Mouse (Mus musculus) embryonic facial prominence, embryonic 15.5 days (tissue): ENCODE results near the gene Actr5. TPM values are rescaled to one million over a fixed set of nuclear protein-coding genes. Genes with fewer than 3 reads are reported as not detected.

Experiments
- ATAC-seq: fragments of 200-750 bp; cut with Nextera tagmentation; 2 replicates; pipeline ENCODE4 v1.8.0; 2017; ENCODE audit warnings: low read depth, moderate TSS enrichment; ENCODE audit not compliant: insufficient number of reproducible peaks, low FRiP score, low TSS enrichment
- H3K27ac ChIP-seq: fragments of 300-500 bp; sonication (generic); replicated peaks from 2 replicates; pipeline ENCODE4 v1.5.1; 2015; ENCODE audit warnings: mild to moderate bottlenecking, inconsistent platforms
- H3K27me3 ChIP-seq: fragments of 300-500 bp; sonication (generic); 2 replicates; pipeline ENCODE4 v1.6.1; 2015; ENCODE audit warnings: inconsistent platforms
- H3K36me3 ChIP-seq: fragments of 300-500 bp; sonication (generic); 2 replicates; pipeline ENCODE4 v1.6.1; 2015; ENCODE audit warnings: mild to moderate bottlenecking, inconsistent platforms
- H3K4me1 ChIP-seq: fragments of 300-500 bp; sonication (generic); 2 replicates; pipeline ENCODE4 v1.6.1; 2015; ENCODE audit warnings: inconsistent platforms
- H3K4me2 ChIP-seq: fragments of 300-500 bp; sonication (generic); replicated peaks from 2 replicates; pipeline ENCODE4 v1.6.1; 2015; ENCODE audit warnings: mild to moderate bottlenecking, inconsistent platforms
- H3K4me3 ChIP-seq: fragments of 300-500 bp; sonication (generic); replicated peaks from 2 replicates; pipeline ENCODE4 v1.5.1; 2015; ENCODE audit warnings: mild to moderate bottlenecking, inconsistent platforms
- H3K9ac ChIP-seq: fragments of 300-500 bp; sonication (generic); 2 replicates; pipeline ENCODE4 v1.6.1; 2015; ENCODE audit warnings: inconsistent platforms
- H3K9me3 ChIP-seq: fragments of 300-500 bp; sonication (generic); replicated peaks from 2 replicates; pipeline ENCODE4 v1.6.1; 2016; ENCODE audit warnings: inconsistent platforms
- WGBS: fragments of 180-500 bp; shearing (Covaris S2); methylation state at CpG from one replicate; pipeline ENCODE4 v1.1.7; 2015; 5-methylcytosine and 5-hydroxymethylcytosine counted together
- polyA plus RNA-seq: library from polyadenylated mRNA; unstranded; fragments of >200 nt; fragmentation: Nextera tagmentation; extraction: Ambion mirVana; gene quantifications from 2 replicates; pipeline ENCODE4 v1.2.1, GENCODE M21; 2015

The Actr5 gene
- polyA plus RNA-seq, 1 experiment from 2014 or later, result 12.0 TPM

DNA sequence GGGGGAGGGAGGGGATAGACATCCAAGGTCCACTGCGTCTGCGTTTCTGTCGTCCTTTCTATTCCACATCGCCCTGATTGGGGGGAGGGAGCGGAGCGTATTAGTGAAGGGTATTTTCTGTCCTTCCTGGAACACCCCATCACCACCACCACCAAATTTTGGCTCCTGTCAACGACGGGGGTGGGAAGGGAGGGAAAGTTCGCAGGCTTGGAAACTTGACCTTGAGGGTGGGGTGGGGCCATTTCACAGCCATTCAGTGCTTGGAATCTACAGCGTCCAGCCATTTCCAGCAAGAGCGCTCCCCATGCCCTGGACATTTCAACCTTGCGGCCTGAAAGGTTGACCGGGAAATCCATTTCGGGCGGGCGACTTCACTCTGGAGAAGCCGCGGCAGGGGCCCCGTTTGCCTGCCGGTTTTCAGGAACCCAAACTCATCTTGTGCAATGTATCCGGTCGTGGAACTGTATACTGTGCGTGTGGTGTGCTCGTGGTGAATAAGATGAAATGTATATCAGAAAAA lies 9.5 kb upstream of the Actr5 start:
- WGBS, result under 1% methylated on average over 24 of the region's 24 CpGs
- ATAC-seq, result no peak
- Histone ChIP-seq H3K4me3 (peak overlapping the region; percentile 9; the same call in 1 of the 2 replicates), H3K4me1 (peaks cover 36% of the 10 kb centered on the region), H3K9me3 (no peaks in the 10 kb centered on the region), H3K4me2 (peak overlapping the region; percentile 9; the same call in 1 of the 2 replicates), H3K36me3 (no peaks in the 10 kb centered on the region), H3K9ac (no peak overlapping the region), H3K27ac (no peak overlapping the region), H3K27me3 (peaks cover 100% of the 10 kb centered on the region)

DNA sequence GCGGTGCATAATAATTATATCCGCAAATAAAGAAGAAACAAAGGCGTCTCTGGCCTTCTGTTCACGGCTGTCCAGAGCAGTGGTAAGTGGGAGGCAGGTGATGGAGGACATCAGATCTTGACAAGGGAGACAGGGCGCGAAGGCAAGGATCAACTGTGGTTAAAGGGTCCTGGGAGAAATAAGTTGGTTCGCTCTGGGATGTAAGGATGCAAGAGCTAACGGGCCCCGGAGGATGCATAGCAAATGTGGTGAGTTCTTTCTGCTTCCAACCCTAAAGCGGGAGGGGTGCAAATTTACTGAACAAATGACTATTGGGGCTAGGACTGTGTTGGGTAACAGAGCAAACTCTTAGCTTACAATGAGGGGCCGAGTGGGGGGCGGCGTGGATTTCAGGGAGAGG lies 9.0 kb upstream of the Actr5 start:
- no peak overlapping the region for H3K4me2 ChIP-seq
- WGBS, result 2% methylated on average over 13 of the region's 13 CpGs
- H3K9me3 ChIP-seq, result no peaks in the 10 kb centered on the region
- no peak for ATAC-seq
- H3K36me3 ChIP-seq, result no peaks in the 10 kb centered on the region
- peaks cover 98% of the 10 kb centered on the region for H3K27me3 ChIP-seq
- H3K9ac ChIP-seq, result no peak overlapping the region
- no peak overlapping the region for H3K27ac ChIP-seq
- peaks cover 31% of the 10 kb centered on the region for H3K4me1 ChIP-seq
- no peak overlapping the region for H3K4me3 ChIP-seq

GRCm38 (mm10) chr2:158616296-158616695 lies 8.4 kb upstream of the Actr5 start:
- Histone ChIP-seq H3K4me2 (no peak overlapping the region), H3K36me3 (no peaks in the 10 kb centered on the region), H3K27ac (no peak overlapping the region), H3K27me3 (peaks cover 98% of the 10 kb centered on the region), H3K4me3 (no peak overlapping the region), H3K9me3 (no peaks in the 10 kb centered on the region), H3K4me1 (peaks cover 25% of the 10 kb centered on the region), H3K9ac (no peak overlapping the region)
- 0% methylated on average over 12 of the region's 12 CpGs for WGBS
- no peak for ATAC-seq

GRCm38 (mm10) chr2:158616790-158617189 lies 7.9 kb upstream of the Actr5 start:
- H3K27ac ChIP-seq, result no peak overlapping the region
- no peaks in the 10 kb centered on the region for H3K9me3 ChIP-seq
- H3K4me1 ChIP-seq, result peaks cover 23% of the 10 kb centered on the region
- H3K36me3 ChIP-seq, result no peaks in the 10 kb centered on the region
- peaks cover 97% of the 10 kb centered on the region for H3K27me3 ChIP-seq
- WGBS, result 7% methylated on average over 11 of the region's 11 CpGs
- no peak overlapping the region for H3K9ac ChIP-seq
- ATAC-seq, result no peak
- H3K4me2 ChIP-seq, result no peak overlapping the region
- no peak overlapping the region for H3K4me3 ChIP-seq

GRCm38 (mm10) chr2:158625231-158625630 lies 543 bp downstream of the Actr5 start:
- Histone ChIP-seq H3K27me3 (peaks cover 21% of the 10 kb centered on the region), H3K4me3 (peak overlapping the region; percentile 87), H3K27ac (peak overlapping the region; percentile 90), H3K4me2 (peak overlapping the region; percentile 73), H3K9ac (peak overlapping the region; percentile 74), H3K36me3 (peaks cover 28% of the 10 kb centered on the region; the same call in 1 of the 2 replicates), H3K9me3 (no peaks in the 10 kb centered on the region), H3K4me1 (peaks cover 16% of the 10 kb centered on the region)
- peak; percentile 49; the same call in 1 of the 2 replicates for ATAC-seq
- WGBS, result under 1% methylated on average over 42 of the region's 44 CpGs

DNA sequence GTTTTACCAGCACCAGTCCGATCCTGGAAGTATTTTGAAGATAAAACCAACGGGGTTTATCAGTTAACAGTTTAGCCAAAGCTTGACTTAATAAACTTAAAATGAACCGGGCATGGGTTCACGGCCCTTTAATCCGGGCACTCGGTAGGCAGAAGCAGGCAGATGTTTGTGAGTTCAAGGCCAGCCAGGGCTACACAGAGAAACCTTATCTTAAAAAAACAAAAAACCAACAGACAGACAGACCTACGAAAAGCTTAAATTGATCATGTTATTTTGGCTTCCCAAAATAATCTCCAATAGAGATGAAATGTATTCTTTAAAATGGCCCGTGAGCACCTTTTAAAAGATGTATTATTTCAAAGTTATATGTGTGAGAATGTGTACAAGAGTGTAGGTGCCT lies 1.0 kb downstream of the Actr5 start:
- H3K9me3 ChIP-seq, result no peaks in the 10 kb centered on the region
- H3K27me3 ChIP-seq, result peaks cover 18% of the 10 kb centered on the region
- peak overlapping the region; percentile 74 for H3K9ac ChIP-seq
- H3K4me2 ChIP-seq, result peak overlapping the region; percentile 73
- H3K27ac ChIP-seq, result no peak overlapping the region
- H3K4me1 ChIP-seq, result peaks cover 16% of the 10 kb centered on the region
- peak overlapping the region; percentile 87 for H3K4me3 ChIP-seq
- 31% methylated on average over 8 of the region's 8 CpGs for WGBS
- no peak for ATAC-seq
- H3K36me3 ChIP-seq, result peaks cover 31% of the 10 kb centered on the region; the same call in 1 of the 2 replicates

DNA sequence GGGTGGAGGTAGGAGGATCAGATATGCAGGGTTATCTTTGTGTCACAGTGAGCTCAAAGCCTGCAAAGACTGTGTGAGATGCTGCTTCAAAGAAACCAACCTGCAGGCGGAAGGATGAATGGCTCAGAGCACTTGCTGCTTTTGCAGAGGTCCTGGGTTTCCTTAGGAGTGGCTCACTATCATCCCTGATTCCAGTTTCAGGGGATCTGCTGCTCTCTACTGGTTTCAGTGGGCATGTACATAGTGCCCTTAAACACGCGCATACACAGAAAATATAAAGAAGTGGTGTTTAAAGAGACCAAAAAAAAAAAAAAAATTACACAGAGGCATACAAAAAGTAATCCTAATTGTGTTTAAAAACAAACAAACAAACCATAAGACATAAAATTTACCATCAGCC lies 4.2 kb downstream of the Actr5 start:
- no peaks in the 10 kb centered on the region for H3K27me3 ChIP-seq
- no peaks in the 10 kb centered on the region for H3K9me3 ChIP-seq
- H3K27ac ChIP-seq, result no peak overlapping the region
- H3K9ac ChIP-seq, result no peak overlapping the region
- peaks cover 62% of the 10 kb centered on the region for H3K36me3 ChIP-seq
- no peak overlapping the region for H3K4me3 ChIP-seq
- H3K4me1 ChIP-seq, result peaks cover 16% of the 10 kb centered on the region
- no peak for ATAC-seq
- WGBS, result 79% methylated on average over 3 of the region's 3 CpGs
- H3K4me2 ChIP-seq, result no peak overlapping the region

- Histone ChIP-seq H3K9ac (no peak overlapping the region), H3K9me3 (no peaks in the 10 kb centered on the region), H3K4me3 (no peak overlapping the region), H3K27me3 (no peaks in the 10 kb centered on the region), H3K27ac (no peak overlapping the region), H3K4me1 (peaks cover 15% of the 10 kb centered on the region), H3K36me3 (peaks cover 64% of the 10 kb centered on the region), H3K4me2 (no peak overlapping the region)
- ATAC-seq, result no peak
- 73% methylated on average over 1 of the region's 1 CpGs for WGBS
These were observed 4.7 kb downstream of the Actr5 start for GRCm38 (mm10) chr2:158629414-158629813.

GRCm38 (mm10) chr2:158631873-158632272 lies 7.2 kb downstream of the Actr5 start:
- H3K36me3 ChIP-seq, result peaks cover 89% of the 10 kb centered on the region
- H3K27ac ChIP-seq, result no peak overlapping the region
- no peaks in the 10 kb centered on the region for H3K27me3 ChIP-seq
- WGBS, result 71% methylated on average over 5 of the region's 5 CpGs
- no peaks in the 10 kb centered on the region for H3K4me1 ChIP-seq
- no peaks in the 10 kb centered on the region for H3K9me3 ChIP-seq
- no peak overlapping the region for H3K9ac ChIP-seq
- H3K4me3 ChIP-seq, result no peak overlapping the region
- H3K4me2 ChIP-seq, result no peak overlapping the region
- no peak for ATAC-seq

- WGBS, result 16% methylated on average over 2 of the region's 2 CpGs
- Histone ChIP-seq H3K27ac (no peak overlapping the region), H3K4me3 (no peak overlapping the region), H3K4me1 (no peaks in the 10 kb centered on the region), H3K9me3 (no peaks in the 10 kb centered on the region), H3K27me3 (no peaks in the 10 kb centered on the region), H3K9ac (no peak overlapping the region), H3K4me2 (no peak overlapping the region), H3K36me3 (peaks cover 39% of the 10 kb centered on the region)
- ATAC-seq, result no peak
These were observed 17.2 kb downstream of the Actr5 start for GRCm38 (mm10) chr2:158641869-158642268.

GRCm38 (mm10) chr2:158642587-158642986 lies 17.9 kb downstream of the Actr5 start:
- no peak overlapping the region for H3K27ac ChIP-seq
- H3K4me1 ChIP-seq, result no peaks in the 10 kb centered on the region
- H3K4me2 ChIP-seq, result no peak overlapping the region
- H3K36me3 ChIP-seq, result peaks cover 32% of the 10 kb centered on the region
- no peak overlapping the region for H3K9ac ChIP-seq
- no peaks in the 10 kb centered on the region for H3K27me3 ChIP-seq
- ATAC-seq, result no peak
- WGBS, result 97% methylated on average over 2 of the region's 2 CpGs
- H3K4me3 ChIP-seq, result no peak overlapping the region
- H3K9me3 ChIP-seq, result no peaks in the 10 kb centered on the region

- Histone ChIP-seq H3K27me3 (no peaks in the 10 kb centered on the region), H3K4me3 (no peak overlapping the region), H3K36me3 (peaks cover 20% of the 10 kb centered on the region), H3K4me2 (no peak overlapping the region), H3K4me1 (no peaks in the 10 kb centered on the region), H3K9me3 (no peaks in the 10 kb centered on the region), H3K27ac (no peak overlapping the region), H3K9ac (no peak overlapping the region)
- 80% methylated on average over 3 of the region's 3 CpGs for WGBS
- ATAC-seq, result no peak
These were observed 19.1 kb downstream of the Actr5 start for GRCm38 (mm10) chr2:158643791-158644190.
